Mouse (Mus musculus) thymus, adult 2 months (tissue): ENCODE measurements around the gene Dnaaf5.

Experiments
- CTCF ChIP-seq: fragments of 200-500 bp; IDR thresholded peaks from 2 replicates; pipeline ENCODE4 v1.5.1; 2012; ENCODE audit warnings: mild to moderate bottlenecking, control low read depth, low read length, moderate library complexity, borderline replicate concordance; ENCODE audit not compliant: control insufficient read depth, poor library complexity, insufficient read depth; ENCODE audit errors: extremely low read depth
- POLR2A ChIP-seq: fragments of 200-500 bp; IDR thresholded peaks from 2 replicates; pipeline ENCODE4 v1.6.1; 2012; ENCODE audit warnings: mild to moderate bottlenecking, low read length, control low read depth, moderate library complexity; ENCODE audit not compliant: control insufficient read depth, poor library complexity, insufficient read depth; ENCODE audit errors: extremely low read depth

DNA sequence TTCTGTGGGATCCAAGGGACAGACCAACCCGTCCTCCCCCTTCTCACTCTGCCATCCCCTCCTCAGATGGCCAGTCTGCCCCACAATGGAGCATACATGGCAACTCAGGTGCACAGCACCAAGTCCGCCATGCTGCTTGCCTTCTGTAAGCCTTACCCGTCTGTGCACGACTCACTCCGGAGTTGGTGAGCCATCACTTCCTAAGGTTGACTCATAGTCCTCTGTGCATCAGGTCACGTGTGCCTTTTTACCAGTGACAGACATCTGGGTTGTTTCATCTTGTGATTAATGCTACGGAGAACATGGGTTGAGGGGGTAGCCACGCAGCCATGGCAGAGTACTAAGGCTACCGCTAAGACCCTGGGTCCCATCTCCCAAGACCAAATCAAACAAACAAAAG is 9.4 kb upstream of the Dnaaf5 start:
- TF ChIP-seq CTCF (no peak), POLR2A (no peak)
